Mouse (Mus musculus): Measurements from ENCODE around the gene Rnf20.

GRCm38 (mm10) chr4:49631319-49632138, at the start of gene Rnf20:
- TF ChIP-seq POLR2A (IDR thresholded peaks at IDR 0.05; ENCODE audit: extremely low read depth, insufficient read depth, low read length) (peak; percentile 99), CTCF (IDR thresholded peaks at IDR 0.05; ENCODE audit: extremely low read depth, insufficient read depth, low read length) (no peak)

Measured in cortical plate, adult 2 months (tissue).